8 mouse cellular contexts compared by ENCODE assay signal in genomic region chr6:116128710-116129109, GRCm38 (mm10).
DNase-seq lines count a peak whose midpoint lies in the region; TF ChIP-seq lines count a peak whose summit lies in the region.

No protein-coding gene starts in this region.

- peak; percentile 58; the same call in 1 of the 2 replicates for TF ChIP-seq CTCF in brain, embryonic 14.5 days (IDR thresholded peaks at IDR 0.05; ENCODE audit: borderline replicate concordance, extremely low read depth, insufficient read depth, insufficient read length)

- peak; percentile 52 for DNase-seq in cerebellum, adult 8-10 months
- DNase-seq in cerebellum, adult 11 months: no peak
- peak; percentile 17 for DNase-seq in left cerebral cortex, postnatal 4 days
- no peak for DNase-seq in left cerebral cortex, adult 8-10 months (ENCODE audit: low spot score in 2 of 2)
- DNase-seq in brain, embryonic 14.5 days (ENCODE audit: low read depth): peak; percentile 67
- peak; percentile 50 for DNase-seq in lung, postnatal 10 days
- no peak for DNase-seq in ovary, postnatal 10 days (ENCODE audit: low spot score)
- DNase-seq in spleen, postnatal 14 days (ENCODE audit: low spot score in 2 of 2): no peak

- intact Hi-C loops in left cerebral cortex, postnatal 4 days (cut with DNase I): loop anchor here (2.0 to 10.0 kb wide), 2 partner anchors 118 to 234 kb away; no protein-coding TSS in a partner anchor

- no peak for TF ChIP-seq POLR2A in brain, embryonic 14.5 days (IDR thresholded peaks at IDR 0.05; ENCODE audit: borderline replicate concordance, extremely low read depth, insufficient read depth, insufficient read length, poor library complexity, severe bottlenecking)

Comparison
In these comparisons a context has a peak if more than half of its experiments do, and no peak if none do; other contexts are left out.
1. DNase-seq: peak in cerebellum, adult 8-10 months (single experiment), left cerebral cortex, postnatal 4 days (single experiment), brain, embryonic 14.5 days (single experiment) and lung, postnatal 10 days (single experiment); none in cerebellum, adult 11 months (single experiment), left cerebral cortex, adult 8-10 months (0 of 2), ovary, postnatal 10 days (single experiment) and spleen, postnatal 14 days (0 of 2).